Mouse (Mus musculus) liver, embryonic 14.5 days (tissue): Measurements from ENCODE around the gene Gnat1. TPM values are rescaled to one million over a fixed set of nuclear protein-coding genes. Genes with fewer than 3 reads are reported as not detected.

Experiments used
- ATAC-seq: fragments of 200-750 bp; cut with Nextera tagmentation; 2 replicates; pipeline ENCODE4 v1.8.0; 2017; ENCODE audit warnings: moderate number of reproducible peaks, mild to moderate bottlenecking, moderate library complexity; ENCODE audit not compliant: insufficient read depth
- DNase-seq, 3 experiments: peaks; one replicate each; pipeline ENCODE4 v3.0.0-alpha.2; 2012 to 2013; ENCODE audit warnings: low read depth in 3 of 3, low spot score in 3 of 3
- H3K27ac ChIP-seq: fragments of 300-500 bp; sonication (generic); 2 replicates; pipeline ENCODE4 v1.5.1; 2014; ENCODE audit warnings: moderate library complexity, mild to moderate bottlenecking, control low read depth, inconsistent platforms
- H3K27me3 ChIP-seq: fragments of 300-500 bp; sonication (generic); 2 replicates; pipeline ENCODE4 v1.6.1; 2014; ENCODE audit warnings: mild to moderate bottlenecking, low read length, moderate library complexity; ENCODE audit not compliant: control insufficient read depth, insufficient read depth
- H3K36me3 ChIP-seq: fragments of 300-500 bp; sonication (generic); replicated peaks from 2 replicates; pipeline ENCODE4 v1.6.1; 2014; ENCODE audit warnings: low read depth; ENCODE audit not compliant: control insufficient read depth, insufficient read depth
- H3K4me1 ChIP-seq, 2 experiments: fragments of 200-500 bp in 1 of 2; fragments of 300-500 bp in 1 of 2; sonication (generic) in 1 of 2; replicated peaks; 2 replicates each; pipeline ENCODE4 v1.6.1; 2012 to 2014; ENCODE audit warnings: antibody characterized with exemption in 1 of 2, inconsistent platforms in 1 of 2, low read length in 1 of 2; ENCODE audit not compliant: control insufficient read depth in 2 of 2, insufficient read depth in 2 of 2
- H3K4me2 ChIP-seq: fragments of 300-500 bp; sonication (generic); 2 replicates; pipeline ENCODE4 v1.6.1; 2014; ENCODE audit warnings: low read depth, mild to moderate bottlenecking, control low read depth, moderate library complexity
- H3K4me3 ChIP-seq, 2 experiments: fragments of 200-500 bp in 1 of 2; fragments of 300-500 bp in 1 of 2; sonication (generic) in 1 of 2; 2 replicates each; pipeline ENCODE4 v1.5.1; 2012 to 2014; ENCODE audit warnings: low read depth in 2 of 2, low read length in 2 of 2, mild to moderate bottlenecking in 2 of 2, control low read depth in 1 of 2, inconsistent platforms in 1 of 2, moderate library complexity in 1 of 2; ENCODE audit not compliant: insufficient read depth in 1 of 2
- H3K9ac ChIP-seq: fragments of 300-500 bp; sonication (generic); replicated peaks from 2 replicates; pipeline ENCODE4 v1.6.1; 2014; ENCODE audit warnings: mild to moderate bottlenecking, control low read depth, moderate library complexity
- H3K9me3 ChIP-seq: fragments of 300-500 bp; sonication (generic); 2 replicates; pipeline ENCODE4 v1.6.1; 2016; ENCODE audit warnings: low read length, mixed read lengths; ENCODE audit not compliant: control insufficient read depth
- CTCF ChIP-seq: IDR thresholded peaks from 2 replicates; pipeline ENCODE4 v1.5.1; 2016; ENCODE audit warnings: antibody characterized with exemption, low read depth, control low read depth
- EP300 ChIP-seq: IDR thresholded peaks from 2 replicates; pipeline ENCODE4 v1.6.1; 2016; ENCODE audit warnings: antibody characterized with exemption, low read depth
- WGBS: fragments of 180-500 bp; shearing (Covaris S2); extraction: QIAGEN DNeasy Blood & Tissue Kit; methylation state at CpG from one replicate; pipeline ENCODE4 v1.1.7; 2014; ENCODE audit not compliant: insufficient replicate concordance; 5-methylcytosine and 5-hydroxymethylcytosine counted together
- polyA plus RNA-seq, 2 experiments: library from polyadenylated mRNA; depleted of rRNA in 1 of 2; stranded (reverse) in 1 of 2; unstranded in 1 of 2; fragments of >200 nt; fragmentation: Nextera tagmentation in 1 of 2; extraction: Ambion mirVana in 1 of 2; gene quantifications; 2 replicates each; pipeline versions ENCODE4 v1.2.1 to v1.2.3; 2012 to 2014

The Gnat1 gene
- polyA plus RNA-seq, 2 experiments: 0.62 TPM; not detected in 1

DNA sequence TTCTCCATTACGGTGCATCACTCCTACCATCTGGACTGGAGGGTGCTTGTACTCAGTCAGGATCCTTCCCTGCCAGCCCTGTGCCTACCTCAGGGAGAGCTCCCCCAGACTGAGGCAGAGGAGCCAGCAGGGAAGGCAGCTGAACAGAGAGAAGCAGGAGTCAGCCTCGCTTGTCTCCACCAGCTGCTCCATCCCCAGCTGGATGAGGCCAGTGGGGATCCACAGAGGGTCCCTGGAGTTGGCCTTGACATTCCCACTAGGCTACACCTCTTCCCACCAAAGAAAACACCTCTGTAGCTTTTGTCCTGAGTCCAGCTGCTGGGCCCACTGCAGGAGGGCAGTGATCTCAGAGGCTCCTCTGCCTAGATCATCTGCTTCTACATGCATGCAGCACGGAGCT, 54.6 kb downstream of the Gnat1 start:
- Histone ChIP-seq H3K9ac (no peak overlapping the region), H3K4me1 (peaks cover 25 to 32% of the 10 kb centered on the region in 2 experiments), H3K9me3 (no peaks in the 10 kb centered on the region), H3K27me3 (no peaks in the 10 kb centered on the region), H3K4me3 (no peak overlapping the region), H3K27ac (no peak overlapping the region), H3K4me2 (no peak overlapping the region), H3K36me3 (peaks cover 6% of the 10 kb centered on the region; the same call in 1 of the 2 replicates)
- no peak for ATAC-seq
- 76% methylated on average over 3 of the region's 3 CpGs for WGBS
- TF ChIP-seq EP300 (no peak), CTCF (no peak)
- no peak for DNase-seq

DNA sequence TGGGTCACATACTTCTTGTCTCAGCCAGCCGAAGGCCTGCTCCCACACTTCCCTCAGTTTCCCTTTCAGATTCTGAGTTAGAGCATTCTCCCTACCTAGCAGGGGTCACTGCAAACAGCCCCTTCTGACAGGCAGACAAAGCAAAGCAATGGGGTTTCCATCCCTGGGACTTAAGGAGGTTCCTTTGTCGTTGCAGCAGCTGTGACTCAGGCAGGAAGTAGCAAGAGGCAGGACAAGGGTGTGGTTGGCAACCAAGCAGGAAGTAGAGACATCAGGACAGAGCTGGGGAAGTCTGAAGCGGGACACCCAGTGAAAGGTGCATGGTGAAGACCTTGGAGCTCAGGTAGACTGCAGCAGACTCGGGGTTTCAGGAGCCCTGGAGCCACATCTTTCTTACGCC, 55.0 kb downstream of the Gnat1 start:
- Histone ChIP-seq H3K9me3 (no peaks in the 10 kb centered on the region), H3K36me3 (peaks cover 10% of the 10 kb centered on the region; the same call in 1 of the 2 replicates), H3K4me2 (no peak overlapping the region), H3K27ac (no peak overlapping the region), H3K27me3 (no peaks in the 10 kb centered on the region), H3K4me3 (no peak overlapping the region), H3K4me1 (peaks cover 22 to 30% of the 10 kb centered on the region in 2 experiments), H3K9ac (no peak overlapping the region)
- TF ChIP-seq EP300: no peak
- TF ChIP-seq CTCF: no peak
- WGBS: 42% methylated on average over 5 of the region's 5 CpGs
- ATAC-seq (no peak), DNase-seq (no peak)

Other genes starting within 250 kb of the Gnat1 start
- 8.3 and 8.6 TPM in 2 replicates for gene Tmem115, start 145.8 kb downstream of the Gnat1 start, polyA plus RNA-seq (2012; rRNA removed)
- 15.6 and 15.7 TPM in 2 replicates for gene Tmem115, start 145.8 kb downstream of the Gnat1 start, polyA plus RNA-seq (2014; fragmentation: Nextera tagmentation; extraction: Ambion mirVana)
- gene Cyb561d2, start 137.5 kb downstream of the Gnat1 start, polyA plus RNA-seq (2012; rRNA removed): 9.8 and 12.1 TPM in 2 replicates
- gene Cyb561d2, start 137.5 kb downstream of the Gnat1 start, polyA plus RNA-seq (2014; fragmentation: Nextera tagmentation; extraction: Ambion mirVana): 14.1 and 14.3 TPM in 2 replicates
- 10.5 and 12.9 TPM in 2 replicates for gene Nprl2, start 137.5 kb downstream of the Gnat1 start, polyA plus RNA-seq (2012; rRNA removed)
- 9.2 and 10.2 TPM in 2 replicates for gene Nprl2, start 137.5 kb downstream of the Gnat1 start, polyA plus RNA-seq (2014; fragmentation: Nextera tagmentation; extraction: Ambion mirVana)
- 0.19 and 0.25 TPM in 2 replicates for gene Zmynd10, start 132.4 kb downstream of the Gnat1 start, polyA plus RNA-seq (2012; rRNA removed)
- 0.20 and 0.28 TPM in 2 replicates for gene Zmynd10, start 132.4 kb downstream of the Gnat1 start, polyA plus RNA-seq (2014; fragmentation: Nextera tagmentation; extraction: Ambion mirVana)
- gene Rassf1, start 128.2 kb downstream of the Gnat1 start, polyA plus RNA-seq (2012; rRNA removed): 9.8 and 13.6 TPM in 2 replicates
- 11.2 and 12.0 TPM in 2 replicates for gene Rassf1, start 128.2 kb downstream of the Gnat1 start, polyA plus RNA-seq (2014; fragmentation: Nextera tagmentation; extraction: Ambion mirVana)
- gene Tusc2, start 116.5 kb downstream of the Gnat1 start, polyA plus RNA-seq (2012; rRNA removed): 20.3 and 22.6 TPM in 2 replicates
- gene Tusc2, start 116.5 kb downstream of the Gnat1 start, polyA plus RNA-seq (2014; fragmentation: Nextera tagmentation; extraction: Ambion mirVana): 39.7 and 40.4 TPM in 2 replicates
- gene Hyal2, start 111.8 kb downstream of the Gnat1 start, polyA plus RNA-seq (2012; rRNA removed): 19.9 and 26.2 TPM in 2 replicates
- gene Hyal2, start 111.8 kb downstream of the Gnat1 start, polyA plus RNA-seq (2014; fragmentation: Nextera tagmentation; extraction: Ambion mirVana): 47.0 and 51.3 TPM in 2 replicates
- 1.2 and 1.3 TPM in 2 replicates for gene Hyal1, start 102.8 kb downstream of the Gnat1 start, polyA plus RNA-seq (2012; rRNA removed)
- 1.2 and 1.4 TPM in 2 replicates for gene Hyal1, start 102.8 kb downstream of the Gnat1 start, polyA plus RNA-seq (2014; fragmentation: Nextera tagmentation; extraction: Ambion mirVana)
- gene Naa80, start 100.8 kb downstream of the Gnat1 start, polyA plus RNA-seq (2012; rRNA removed): 11.4 and 16.9 TPM in 2 replicates
- gene Naa80, start 100.8 kb downstream of the Gnat1 start, polyA plus RNA-seq (2014; fragmentation: Nextera tagmentation; extraction: Ambion mirVana): 8.9 and 11.8 TPM in 2 replicates
- gene Hyal3, start 98.9 kb downstream of the Gnat1 start, polyA plus RNA-seq (2012; rRNA removed): 0.45 and 0.80 TPM in 2 replicates
- 0.69 and 0.87 TPM in 2 replicates for gene Hyal3, start 98.9 kb downstream of the Gnat1 start, polyA plus RNA-seq (2014; fragmentation: Nextera tagmentation; extraction: Ambion mirVana)
- 113 and 135 TPM in 2 replicates for gene Ifrd2, start 92.1 kb downstream of the Gnat1 start, polyA plus RNA-seq (2012; rRNA removed)
- gene Ifrd2, start 92.1 kb downstream of the Gnat1 start, polyA plus RNA-seq (2014; fragmentation: Nextera tagmentation; extraction: Ambion mirVana): 149 and 173 TPM in 2 replicates
- 0.22 and 0.31 TPM in 2 replicates for gene Sema3b, start 70.5 kb downstream of the Gnat1 start, polyA plus RNA-seq (2012; rRNA removed)
- gene Sema3b, start 70.5 kb downstream of the Gnat1 start, polyA plus RNA-seq (2014; fragmentation: Nextera tagmentation; extraction: Ambion mirVana): 0.25 and 0.33 TPM in 2 replicates
- gene Gnai2, start 44.3 kb downstream of the Gnat1 start, polyA plus RNA-seq (2012; rRNA removed): 94.3 and 124 TPM in 2 replicates
- gene Gnai2, start 44.3 kb downstream of the Gnat1 start, polyA plus RNA-seq (2014; fragmentation: Nextera tagmentation; extraction: Ambion mirVana): 137 and 138 TPM in 2 replicates
- gene Slc38a3, start 10.2 kb downstream of the Gnat1 start, polyA plus RNA-seq (2012; rRNA removed): 23.5 and 25.0 TPM in 2 replicates
- 15.7 and 19.7 TPM in 2 replicates for gene Slc38a3, start 10.2 kb downstream of the Gnat1 start, polyA plus RNA-seq (2014; fragmentation: Nextera tagmentation; extraction: Ambion mirVana)
- 3.1 and 3.5 TPM in 2 replicates for gene Sema3f, start 30.8 kb upstream of the Gnat1 start, polyA plus RNA-seq (2012; rRNA removed)
- gene Sema3f, start 30.8 kb upstream of the Gnat1 start, polyA plus RNA-seq (2014; fragmentation: Nextera tagmentation; extraction: Ambion mirVana): 0.69 and 1.1 TPM in 2 replicates
- gene Rbm5, start 91.3 kb upstream of the Gnat1 start, polyA plus RNA-seq (2012; rRNA removed): 23.7 and 35.2 TPM in 2 replicates
- gene Rbm5, start 91.3 kb upstream of the Gnat1 start, polyA plus RNA-seq (2014; fragmentation: Nextera tagmentation; extraction: Ambion mirVana): 40.8 and 45.1 TPM in 2 replicates
- gene Rbm6, start 193.5 kb upstream of the Gnat1 start, polyA plus RNA-seq (2012; rRNA removed): 14.2 and 18.9 TPM in 2 replicates
- gene Rbm6, start 193.5 kb upstream of the Gnat1 start, polyA plus RNA-seq (2014; fragmentation: Nextera tagmentation; extraction: Ambion mirVana): 19.4 and 20.9 TPM in 2 replicates
- 4.0 and 4.5 TPM in 2 replicates for gene Mon1a, start 208.4 kb upstream of the Gnat1 start, polyA plus RNA-seq (2012; rRNA removed)
- 3.8 and 4.5 TPM in 2 replicates for gene Mon1a, start 208.4 kb upstream of the Gnat1 start, polyA plus RNA-seq (2014; fragmentation: Nextera tagmentation; extraction: Ambion mirVana)
- 1.2 and 1.7 TPM in 2 replicates for gene Mst1r, start 227.2 kb upstream of the Gnat1 start, polyA plus RNA-seq (2012; rRNA removed)
- 0.37 TPM in 2 replicates for gene Mst1r, start 227.2 kb upstream of the Gnat1 start, polyA plus RNA-seq (2014; fragmentation: Nextera tagmentation; extraction: Ambion mirVana)
- not detected in 2 replicates for gene Actl11, start 248.8 kb upstream of the Gnat1 start, polyA plus RNA-seq (2012; rRNA removed)
- gene Actl11, start 248.8 kb upstream of the Gnat1 start, polyA plus RNA-seq (2014; fragmentation: Nextera tagmentation; extraction: Ambion mirVana): not detected in 2 replicates